Mouse (Mus musculus): ENCODE results near the gene Ccdc88c.
A peak's percentile ranks its signal among the peaks of the same experiment; 100 is the strongest.

The Ccdc88c gene

GRCm38 (mm10) chr12:100965298-100965697, 63.6 kb downstream of the Ccdc88c start:
- DNase-seq = no peak

- DNase-seq = peak; percentile 98
Observed at GRCm38 (mm10) chr12:100958621-100959592, 69.9 kb downstream of the Ccdc88c start.

GRCm38 (mm10) chr12:100958006-100958405, 70.8 kb downstream of the Ccdc88c start:
- peak; percentile 96 for DNase-seq

- no peak for DNase-seq
Observed at GRCm38 (mm10) chr12:100957257-100957656, 71.6 kb downstream of the Ccdc88c start.

- DNase-seq = peak; percentile 87
Observed at GRCm38 (mm10) chr12:100956825-100957224, 72.0 kb downstream of the Ccdc88c start.

- DNase-seq = no peak
Observed at GRCm38 (mm10) chr12:100956028-100956427, 72.8 kb downstream of the Ccdc88c start.

- no peak for DNase-seq
Observed at GRCm38 (mm10) chr12:100953926-100954325, 74.9 kb downstream of the Ccdc88c start.

GRCm38 (mm10) chr12:100952193-100952931, 76.5 kb downstream of the Ccdc88c start:
- DNase-seq = peak; percentile 98

GRCm38 (mm10) chr12:100949146-100949545, 79.7 kb downstream of the Ccdc88c start:
- peak; percentile 94 for DNase-seq

- no peak for DNase-seq
Observed at GRCm38 (mm10) chr12:100948021-100948420, 80.8 kb downstream of the Ccdc88c start.

GRCm38 (mm10) chr12:100945948-100946347, 82.9 kb downstream of the Ccdc88c start:
- no peak for DNase-seq

GRCm38 (mm10) chr12:100945501-100945900, 83.4 kb downstream of the Ccdc88c start:
- peak; percentile 93 for DNase-seq

GRCm38 (mm10) chr12:100944921-100945336, 83.9 kb downstream of the Ccdc88c start:
- DNase-seq = peak; percentile 96

- no peak for DNase-seq
Observed at GRCm38 (mm10) chr12:100943146-100943545, 85.7 kb downstream of the Ccdc88c start.

- DNase-seq = no peak
Observed at GRCm38 (mm10) chr12:100941361-100941760, 87.5 kb downstream of the Ccdc88c start.

- DNase-seq = peak; percentile 98
Observed at GRCm38 (mm10) chr12:100937441-100938360, 91.2 kb downstream of the Ccdc88c start.

GRCm38 (mm10) chr12:100936737-100937136, 92.1 kb downstream of the Ccdc88c start:
- DNase-seq = peak; percentile 88

GRCm38 (mm10) chr12:100936116-100936515, 92.7 kb downstream of the Ccdc88c start:
- DNase-seq = peak; percentile 95

GRCm38 (mm10) chr12:100934796-100935195, 94.1 kb downstream of the Ccdc88c start:
- DNase-seq = no peak

GRCm38 (mm10) chr12:100931653-100932052, 97.2 kb downstream of the Ccdc88c start:
- DNase-seq = no peak

GRCm38 (mm10) chr12:100928286-100928685, 100.6 kb downstream of the Ccdc88c start:
- DNase-seq = no peak

All from heart, adult 11 months (tissue).